Mouse (Mus musculus) spleen, postnatal 14 days (tissue): ENCODE measurements around the gene Sesn1.
A peak's percentile ranks its signal among the peaks of the same experiment; 100 is the strongest.
"Not testable (repeated sequence)": the region's sequence is repeated elsewhere in the genome, so short reads cannot be mapped to it uniquely, and the experiment has no call there.

Experiments used
- DNase-seq, 2 experiments: peaks; one replicate each; pipeline ENCODE4 v3.0.0; 2021 to 2022; ENCODE audit warnings: low spot score in 2 of 2

Sesn1 gene

GRCm38 (mm10) chr10:41809771-41810563, at the start of gene Sesn1, which contains the start of gene Cep57l1:
Sesn1 (plus strand) TSS chr10:41809935.
Cep57l1 (minus strand) TSS chr10:41809871.
- DNase-seq: peak; percentile 81 to 87

- no peak for DNase-seq
These were observed 48.9 kb upstream of the Sesn1 start for GRCm38 (mm10) chr10:41760866-41761265.

DNA sequence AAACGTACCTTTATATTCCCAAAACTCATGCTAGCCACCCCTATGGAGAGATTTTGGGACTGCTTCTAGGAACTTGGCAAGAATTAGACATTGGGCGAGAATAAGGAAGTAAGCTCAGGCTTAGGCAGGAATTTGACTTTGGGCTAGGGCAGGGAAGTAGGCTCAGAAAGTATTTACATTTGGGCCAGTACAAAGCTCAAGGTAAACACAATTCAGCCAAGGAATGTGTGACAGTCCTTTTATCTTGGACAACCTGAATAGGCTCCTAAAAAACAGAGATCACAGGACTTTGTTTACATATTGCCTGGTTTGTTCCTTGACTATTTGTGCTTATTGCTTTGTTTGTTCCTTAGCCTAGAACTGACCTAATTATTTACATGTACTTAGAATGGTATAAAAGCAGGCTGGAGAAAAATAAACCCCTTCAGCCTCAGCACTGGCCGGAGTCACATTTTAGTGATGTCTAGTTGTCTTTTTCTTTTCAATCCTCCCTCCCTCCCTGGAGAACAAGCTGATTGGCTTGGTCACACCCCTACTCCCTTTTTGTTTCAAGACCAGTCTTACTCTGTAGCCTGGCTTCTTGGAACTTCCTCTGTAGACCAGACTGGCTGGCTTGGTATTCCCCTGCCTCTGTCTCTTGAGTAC, 45.9 kb upstream of the Sesn1 start:
- DNase-seq: no peak

DNA sequence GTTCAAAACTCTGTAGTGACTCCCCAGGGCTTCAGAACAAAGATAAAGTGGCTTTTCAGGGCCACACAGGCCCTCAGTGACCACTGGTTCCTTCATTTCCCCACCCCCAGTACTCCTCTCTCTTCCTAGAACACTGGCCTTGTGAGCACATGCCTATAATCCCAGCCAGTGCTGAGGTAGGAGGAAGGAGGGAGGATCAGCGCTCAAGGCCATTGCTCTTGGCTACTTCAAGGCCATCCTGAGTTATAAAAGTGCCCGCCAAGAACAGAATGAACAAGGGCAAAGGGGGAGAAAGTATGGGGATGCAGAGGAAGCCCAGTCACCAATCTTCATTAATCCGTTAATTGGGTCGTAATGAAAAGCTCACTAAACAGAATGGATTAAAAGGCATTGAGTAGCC, 44.1 kb upstream of the Sesn1 start:
- DNase-seq: no peak

GRCm38 (mm10) chr10:41766280-41766679, 43.5 kb upstream of the Sesn1 start:
- DNase-seq: no peak

- no peak for DNase-seq
These were observed 42.5 kb upstream of the Sesn1 start for GRCm38 (mm10) chr10:41767254-41767653.

GRCm38 (mm10) chr10:41792375-41792774, 17.4 kb upstream of the Sesn1 start:
- no peak for DNase-seq

DNA sequence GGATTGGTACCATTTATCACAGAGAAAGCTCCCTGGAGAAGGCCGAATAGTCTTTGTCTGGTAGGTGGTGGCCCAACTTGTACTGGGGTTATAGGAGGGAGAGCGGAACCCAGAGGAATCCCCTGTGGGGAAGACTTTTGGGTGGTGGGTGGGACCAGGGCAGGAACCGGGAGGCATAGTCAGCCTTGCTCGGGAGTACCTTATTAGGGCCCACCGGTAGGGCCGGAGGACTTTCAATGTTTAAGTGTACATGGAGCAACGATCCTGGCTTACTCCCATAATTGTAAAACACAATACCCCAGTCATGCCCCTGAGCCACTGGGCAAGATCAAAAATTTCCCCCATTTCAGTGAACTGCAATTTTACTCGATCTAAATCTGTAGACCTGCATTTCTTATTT, 12.5 kb upstream of the Sesn1 start:
- no peak for DNase-seq

DNA sequence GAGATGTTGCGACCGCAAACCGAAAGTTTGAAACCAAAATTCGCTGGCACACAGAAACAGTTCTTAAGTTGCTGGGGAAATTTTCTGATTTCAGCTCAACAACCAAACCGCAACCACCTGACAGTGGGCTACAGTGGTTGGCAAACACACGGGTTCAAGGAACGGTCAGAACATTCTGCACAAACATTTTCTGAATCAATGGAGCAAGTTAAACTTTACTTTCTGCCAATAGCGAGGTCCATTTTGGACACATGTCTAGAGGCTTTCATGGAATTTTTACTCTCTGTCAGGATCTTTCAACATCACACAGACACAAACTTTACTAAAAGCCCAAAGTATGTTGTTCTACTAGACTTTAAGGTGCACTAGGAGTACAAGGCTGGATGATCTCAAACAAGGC, 6.3 kb upstream of the Sesn1 start:
- DNase-seq: no peak

DNA sequence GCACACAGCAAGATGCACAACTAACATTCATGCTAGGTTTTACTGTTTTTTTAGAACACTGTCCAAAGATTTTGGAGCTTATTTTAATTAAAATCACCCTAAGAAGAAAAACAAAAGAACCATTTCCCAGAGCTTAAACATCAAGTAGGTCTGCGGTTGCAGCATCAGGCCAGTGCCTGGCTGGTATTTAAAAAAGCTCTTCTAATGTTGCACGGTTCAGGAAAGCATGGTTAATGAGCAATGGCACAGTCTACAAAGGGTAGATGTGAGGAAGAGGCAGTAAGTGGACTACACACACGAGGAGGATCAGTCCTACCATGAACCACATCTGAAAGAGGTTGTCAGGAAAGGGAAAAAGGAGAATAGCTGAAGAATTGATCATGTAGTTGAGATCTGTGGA, 5.0 kb upstream of the Sesn1 start:
- DNase-seq: no peak

GRCm38 (mm10) chr10:41805729-41806355, 3.9 kb upstream of the Sesn1 start:
- DNase-seq: no peak

- peak; percentile 65 to 81 for DNase-seq
These were observed 510 bp upstream of the Sesn1 start for GRCm38 (mm10) chr10:41809080-41809770.

DNA sequence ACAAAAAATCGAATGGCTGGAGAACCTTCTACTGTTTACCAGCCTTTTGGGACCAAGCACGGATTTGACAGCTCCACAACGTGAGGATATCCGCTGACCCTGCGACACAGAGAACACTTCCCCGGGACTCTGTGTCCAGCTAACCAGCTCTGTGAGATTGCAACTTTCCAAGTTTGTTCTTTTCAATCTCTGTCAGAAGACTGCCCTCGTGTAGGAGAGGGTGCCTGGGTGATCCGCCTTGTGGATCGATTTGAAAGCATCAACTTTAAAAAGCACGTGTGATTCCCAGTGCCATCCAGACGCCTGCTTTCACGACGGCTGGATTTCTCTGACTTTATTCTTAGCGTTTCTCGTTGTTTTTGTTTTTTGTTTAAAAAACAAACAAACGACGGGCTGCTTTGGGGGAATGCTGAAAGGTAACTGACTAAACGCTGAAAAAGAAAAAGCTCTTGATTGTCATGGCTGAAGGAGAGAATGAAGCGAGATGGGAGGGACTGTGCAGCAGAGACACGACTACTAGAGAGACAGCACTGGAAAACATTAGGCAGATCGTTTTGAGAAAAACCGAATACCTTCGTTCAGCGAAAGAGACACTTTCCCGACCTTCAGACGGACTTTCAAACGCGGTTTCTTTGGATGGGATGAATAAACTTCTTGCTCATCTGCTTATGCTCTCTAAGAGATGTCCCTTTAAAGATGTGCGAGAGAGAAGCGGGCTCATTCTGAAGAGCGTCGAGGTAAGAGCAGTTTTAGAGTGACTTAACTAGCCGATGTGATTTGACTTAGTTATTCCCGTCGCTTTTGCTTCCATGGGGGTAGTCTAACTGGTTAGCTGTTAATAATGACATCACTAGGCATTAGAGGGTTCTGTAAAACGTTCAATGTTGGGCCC, 1.1 kb downstream of the Sesn1 start:
- DNase-seq: no peak

GRCm38 (mm10) chr10:41812566-41812965, 2.8 kb downstream of the Sesn1 start:
- no peak for DNase-seq

DNA sequence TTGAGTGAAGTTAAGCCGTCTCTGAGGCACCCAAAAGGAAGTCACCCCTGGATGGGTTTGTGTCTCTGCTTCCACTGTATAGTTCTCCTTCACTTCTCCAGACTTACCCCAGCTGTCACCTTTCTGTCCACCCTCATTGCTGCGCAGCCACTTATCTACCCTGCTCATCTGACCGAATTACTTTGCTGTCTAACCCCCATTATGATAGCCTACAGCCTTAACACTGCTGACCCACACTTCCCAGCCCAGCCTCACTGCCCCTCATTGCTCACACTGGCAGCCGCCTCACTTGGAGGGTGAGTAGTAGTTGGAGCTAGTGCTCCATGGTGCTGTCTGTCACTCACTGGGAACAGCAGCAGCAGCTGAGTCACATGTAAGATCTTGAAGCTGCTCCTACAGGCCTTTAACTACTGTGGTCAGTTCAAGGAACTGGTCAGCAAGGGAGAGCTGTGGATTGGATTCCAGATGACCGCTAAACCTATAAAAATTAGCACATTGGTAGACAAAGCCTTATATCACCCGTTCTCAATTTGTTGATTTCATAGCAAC, 4.6 kb downstream of the Sesn1 start:
- DNase-seq: no peak

GRCm38 (mm10) chr10:41816516-41816915, 6.8 kb downstream of the Sesn1 start:
- DNase-seq: no peak

DNA sequence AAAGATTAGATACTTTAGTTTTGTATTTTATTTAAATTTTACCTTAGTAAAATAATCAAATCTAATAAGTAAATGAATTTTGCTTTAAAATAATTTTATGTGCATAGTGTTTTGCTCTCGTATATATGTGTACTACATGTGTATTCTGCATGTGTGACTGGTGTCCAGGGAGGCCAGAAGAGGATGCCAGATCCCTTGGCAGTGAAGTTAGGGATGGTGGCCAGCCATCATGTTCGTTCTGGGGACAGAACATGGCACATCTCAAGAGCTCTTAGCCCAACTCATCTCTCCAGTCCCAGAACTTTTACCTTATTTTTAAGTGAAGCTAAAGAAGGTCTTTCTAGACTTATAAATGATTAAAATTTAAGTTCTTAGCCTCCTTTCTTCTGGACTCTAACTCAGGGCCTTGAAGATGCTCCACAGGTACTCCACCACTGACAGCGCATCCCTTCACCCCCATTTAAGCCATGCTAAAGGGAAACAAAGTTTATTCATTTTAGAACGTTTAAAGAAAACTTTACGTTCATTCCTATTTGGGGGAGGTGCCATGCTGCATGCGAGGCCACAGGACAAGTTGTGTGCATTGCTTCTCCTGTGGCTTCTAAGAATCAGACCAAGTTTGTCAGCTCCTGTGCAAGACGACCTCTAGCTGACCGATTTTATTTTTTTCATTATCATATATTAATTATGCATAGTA, 8.4 kb downstream of the Sesn1 start:
- no peak for DNase-seq

DNA sequence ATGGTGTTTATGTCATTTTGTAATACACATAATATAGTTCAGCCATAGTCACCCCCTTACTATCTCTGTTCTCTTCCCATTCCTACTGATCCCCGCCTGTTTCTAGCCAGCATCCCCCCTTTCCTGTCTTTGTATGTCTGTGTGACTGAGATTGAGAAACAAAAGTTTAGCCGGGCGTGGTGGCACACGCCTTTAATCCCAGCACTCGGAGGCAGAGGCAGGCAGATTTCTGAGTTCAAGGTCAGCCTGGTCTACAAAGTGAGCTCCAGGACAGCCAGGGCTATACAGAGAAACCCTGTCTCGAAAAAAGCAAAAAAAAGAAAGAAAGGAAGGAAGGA, 9.0 kb downstream of the Sesn1 start:
- DNase-seq: not testable (repeated sequence)

GRCm38 (mm10) chr10:41819307-41819706, 9.6 kb downstream of the Sesn1 start:
- no peak for DNase-seq

- DNase-seq: no peak
These were observed 10.7 kb downstream of the Sesn1 start for GRCm38 (mm10) chr10:41820401-41820800.
